ENCODE assay signal across 8 mouse cellular contexts in the genomic region with DNA sequence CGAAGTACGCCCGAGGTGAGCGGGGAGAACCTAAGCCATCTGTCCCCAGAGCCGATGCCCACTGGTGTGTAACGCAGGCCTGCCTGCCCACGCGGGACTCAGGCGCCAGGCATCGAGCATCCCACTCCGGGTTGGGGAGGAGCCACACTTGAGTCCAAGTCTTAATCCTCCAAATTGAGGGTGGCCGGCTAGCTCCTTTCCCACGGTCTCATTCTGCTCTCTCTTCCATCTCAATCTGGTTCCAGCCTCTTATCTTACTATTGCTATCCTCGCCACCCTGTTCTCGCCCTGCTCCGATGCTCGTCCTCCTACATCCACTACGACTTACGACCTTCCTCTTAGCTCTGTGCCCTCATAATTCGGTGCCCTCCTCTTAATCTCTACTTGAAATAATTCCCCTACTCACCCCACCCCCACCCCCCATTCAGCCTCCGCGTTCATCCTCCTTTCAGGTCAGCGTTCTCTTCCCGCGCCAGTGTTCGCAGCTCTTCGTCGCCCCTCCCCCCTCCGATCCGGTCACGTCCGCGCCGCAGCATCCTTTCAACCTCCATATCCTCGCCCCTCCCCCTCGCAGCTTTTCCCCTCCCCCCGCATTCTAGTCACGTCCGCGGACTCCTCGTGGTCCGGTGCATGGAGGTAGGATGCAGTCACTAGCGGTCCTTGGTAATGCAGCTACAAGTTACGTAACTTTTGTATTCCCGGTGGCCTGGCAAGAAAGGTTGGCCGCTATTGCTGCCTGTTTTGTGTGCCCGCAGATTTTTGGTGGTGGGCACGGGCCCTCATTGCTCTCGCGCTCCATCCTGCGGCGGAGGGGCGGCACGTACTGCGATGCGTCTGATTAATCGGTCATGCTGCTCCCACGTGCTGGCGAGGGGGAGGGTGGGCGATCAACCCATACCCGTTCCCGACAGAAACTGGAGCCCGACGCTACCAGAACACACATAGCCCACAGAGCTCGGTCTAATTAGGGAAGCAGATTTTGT. TPM values are rescaled to one million over a fixed set of nuclear protein-coding genes. Genes with fewer than 3 reads are reported as not detected.
A peak's percentile ranks its signal among the peaks of the same experiment; 100 is the strongest.
DNase-seq lines count a peak whose midpoint lies in the region; ATAC-seq lines count a peak whose summit lies in the region.

No protein-coding gene starts in this region.

- peak; percentile 89 for DNase-seq in NIH3T3 (ENCODE audit: low read depth)
- peak; percentile 99 for DNase-seq in cerebellum, postnatal 10 days
- peak; percentile 67 to 70 for DNase-seq in frontal cortex, postnatal 25 days (ENCODE audit: low spot score in 2 of 2)
- peak; percentile 92 for DNase-seq in hindbrain, embryonic 14.5 days (ENCODE audit: low spot score)
- DNase-seq in left cerebral cortex, adult 11 months (ENCODE audit: low spot score), result peak; percentile 78
- peak; percentile 79 to 80 for DNase-seq in lung, postnatal 4 days
- peak; percentile 89 for DNase-seq in retina, embryonic 14.5 days (ENCODE audit: low spot score)
- peak; percentile 75 for DNase-seq in urinary bladder, postnatal 25 days (ENCODE audit: low spot score)

- WGBS in hindbrain, embryonic 14.5 days, result under 1% methylated on average over 65 of the region's 65 CpGs

- H3K4me2 ChIP-seq in hindbrain, embryonic 14.5 days (replicated peaks), result peak overlapping the region; percentile 79

- H3K36me3 ChIP-seq in hindbrain, embryonic 14.5 days (replicated peaks; ENCODE audit: control insufficient read depth, insufficient read depth), result peaks cover 12% of the 10 kb centered on the region

- no peaks in the 10 kb centered on the region for H3K9me3 ChIP-seq in hindbrain, embryonic 14.5 days (ENCODE audit: control insufficient read depth, low read length)

- H3K4me1 ChIP-seq in hindbrain, embryonic 14.5 days (replicated peaks; ENCODE audit: control insufficient read depth, insufficient read depth, low read length), result peaks cover 36% of the 10 kb centered on the region

- peak overlapping the region; percentile 74 for H3K4me3 ChIP-seq in hindbrain, embryonic 14.5 days (replicated peaks; ENCODE audit: low read length)

- H3K27me3 ChIP-seq in hindbrain, embryonic 14.5 days (ENCODE audit: control insufficient read depth, insufficient read depth, low read length), result no peaks in the 10 kb centered on the region

- H3K27ac ChIP-seq in hindbrain, embryonic 14.5 days, result peak overlapping the region; percentile 92

- H3K9ac ChIP-seq in hindbrain, embryonic 14.5 days, result peak overlapping the region; percentile 75

- peak; percentile 70 for ATAC-seq in hindbrain, embryonic 14.5 days (ENCODE audit: low FRiP score)

RNA-seq across cellular contexts. Expression of a gene that starts 0.8 kb away (rescaled TPM):
- polyA plus RNA-seq in hindbrain, embryonic 14.5 days (2014; fragmentation: Nextera tagmentation; extraction: Ambion mirVana), result 861 and 971 TPM in 2 replicates

RNA-seq across cellular contexts. Expression of a gene that starts 23.0 kb away (rescaled TPM):
- polyA plus RNA-seq in hindbrain, embryonic 14.5 days (2014; fragmentation: Nextera tagmentation; extraction: Ambion mirVana), result 2.9 and 6.0 TPM in 2 replicates

RNA-seq across cellular contexts. Expression of a gene that starts 39.8 kb away (rescaled TPM):
- 216 and 219 TPM in 2 replicates for polyA plus RNA-seq in hindbrain, embryonic 14.5 days (2014; fragmentation: Nextera tagmentation; extraction: Ambion mirVana)

Comparison
In these comparisons a context has a peak if more than half of its experiments do, and no peak if none do; other contexts are left out.
1. Peak in every context shown above with its lines: DNase-seq, ATAC-seq, H3K4me3 ChIP-seq and H3K27ac ChIP-seq.